Mouse (Mus musculus): ENCODE results near the gene Grcc10.
A peak's percentile ranks its signal among the peaks of the same experiment; 100 is the strongest.

Grcc10 gene

GRCm38 (mm10) chr6:124729850-124730705 lies 11.1 kb downstream of the Grcc10 start:
- DNase-seq: peak; percentile 65 to 69

- no peak for DNase-seq
Observed at GRCm38 (mm10) chr6:124728621-124729020, 12.6 kb downstream of the Grcc10 start.

GRCm38 (mm10) chr6:124724472-124724871 lies 16.7 kb downstream of the Grcc10 start:
- no peak for DNase-seq

- peak; percentile 55 to 56 for DNase-seq
Observed at GRCm38 (mm10) chr6:124723541-124723940, 17.6 kb downstream of the Grcc10 start.

GRCm38 (mm10) chr6:124722876-124723473 lies 18.2 kb downstream of the Grcc10 start:
- no peak for DNase-seq

DNA sequence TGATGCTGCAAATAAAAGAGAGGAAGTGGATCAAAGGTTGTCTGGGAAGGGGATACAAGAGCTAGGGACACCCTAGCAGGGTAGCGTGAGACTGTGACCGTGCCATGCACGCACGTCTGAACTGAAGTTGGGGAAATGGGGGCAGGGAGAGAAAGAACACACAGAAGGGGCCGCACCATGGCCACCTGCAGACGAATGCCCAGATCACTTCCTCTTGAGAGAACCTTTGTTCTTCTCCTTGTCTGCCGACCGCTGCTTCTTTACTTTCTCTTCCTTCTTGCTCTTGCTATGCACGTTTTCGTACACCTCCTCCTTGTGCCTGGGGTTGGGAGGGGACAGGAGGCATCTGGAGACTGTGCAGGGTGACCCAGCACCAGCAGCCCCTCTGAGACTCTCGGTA lies 20.3 kb downstream of the Grcc10 start:
- peak; percentile 47 to 59 for DNase-seq

DNA sequence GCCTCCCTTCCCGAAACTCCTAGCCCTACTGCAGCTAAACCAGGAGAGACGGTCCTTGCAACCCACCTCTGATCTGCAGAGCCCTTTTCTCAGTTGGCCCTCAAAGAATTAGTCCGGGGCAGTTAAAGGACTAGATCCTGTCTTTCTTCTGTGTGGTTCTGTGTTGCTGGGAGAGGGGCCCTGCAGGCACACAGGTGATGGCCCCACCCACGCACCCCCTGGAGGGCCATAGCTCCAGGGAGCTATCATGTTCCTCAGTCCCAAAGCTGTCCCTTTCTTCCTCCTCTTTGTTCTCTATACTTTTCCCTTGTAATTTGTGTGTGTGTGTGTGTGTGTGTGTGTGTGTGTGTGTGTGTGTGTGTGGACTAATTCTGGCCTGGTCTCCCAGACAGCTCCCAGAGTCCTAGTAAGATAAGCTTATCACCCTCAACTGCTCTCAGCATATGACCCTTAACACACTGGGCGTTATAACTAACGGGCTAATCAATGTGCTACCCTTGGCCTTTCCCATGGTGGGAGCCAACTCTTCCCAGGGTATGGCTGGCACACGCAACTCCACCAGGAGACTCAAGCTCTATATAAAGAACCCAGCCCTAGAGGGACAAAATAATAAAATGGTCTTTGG lies 21.7 kb downstream of the Grcc10 start:
- DNase-seq: no peak

DNA sequence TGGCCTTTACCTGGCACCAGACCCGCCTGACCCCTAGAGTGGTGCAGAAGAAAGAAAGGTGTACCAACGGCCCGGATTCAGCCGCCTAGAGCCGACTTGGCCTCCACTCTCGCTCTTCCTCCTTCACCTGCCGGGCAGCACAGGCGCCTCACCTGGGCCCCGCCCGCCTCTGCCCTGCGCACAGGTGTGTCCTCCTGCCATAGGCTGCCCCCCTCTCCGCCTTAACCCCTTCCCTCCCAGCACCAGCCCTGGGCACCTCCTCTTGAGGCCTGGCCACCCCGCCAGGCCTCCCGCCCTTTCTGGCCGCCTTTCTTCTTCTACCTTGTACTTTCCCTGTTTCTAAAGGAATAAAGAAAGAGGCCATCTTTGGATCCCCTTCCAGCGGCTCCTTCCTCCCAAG lies 22.5 kb downstream of the Grcc10 start:
- no peak for DNase-seq

DNA sequence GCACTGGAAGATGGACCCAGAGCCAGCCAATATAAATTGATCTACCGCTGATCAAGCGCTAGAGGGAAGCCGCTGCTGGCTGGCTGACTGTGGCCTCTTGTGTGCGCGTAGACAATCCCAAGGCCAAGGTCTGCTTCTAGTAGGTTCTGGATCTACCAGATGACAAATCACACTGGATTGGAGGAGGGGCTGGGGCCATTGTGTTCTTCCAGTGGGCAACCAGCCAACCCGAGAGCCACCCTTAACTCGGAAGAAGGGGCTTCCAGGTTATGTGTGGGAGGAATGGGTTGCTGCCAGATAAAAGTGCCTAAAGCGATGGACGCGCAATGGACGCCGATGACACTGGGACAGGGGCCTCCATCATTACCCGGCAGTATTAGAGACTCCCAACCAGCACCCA lies 23.2 kb downstream of the Grcc10 start:
- no peak for DNase-seq

- peak; percentile 57 to 70 for DNase-seq
Observed at GRCm38 (mm10) chr6:124716864-124717490, 24.2 kb downstream of the Grcc10 start.

- DNase-seq: no peak
Observed at GRCm38 (mm10) chr6:124712918-124713317, 28.3 kb downstream of the Grcc10 start.

DNA sequence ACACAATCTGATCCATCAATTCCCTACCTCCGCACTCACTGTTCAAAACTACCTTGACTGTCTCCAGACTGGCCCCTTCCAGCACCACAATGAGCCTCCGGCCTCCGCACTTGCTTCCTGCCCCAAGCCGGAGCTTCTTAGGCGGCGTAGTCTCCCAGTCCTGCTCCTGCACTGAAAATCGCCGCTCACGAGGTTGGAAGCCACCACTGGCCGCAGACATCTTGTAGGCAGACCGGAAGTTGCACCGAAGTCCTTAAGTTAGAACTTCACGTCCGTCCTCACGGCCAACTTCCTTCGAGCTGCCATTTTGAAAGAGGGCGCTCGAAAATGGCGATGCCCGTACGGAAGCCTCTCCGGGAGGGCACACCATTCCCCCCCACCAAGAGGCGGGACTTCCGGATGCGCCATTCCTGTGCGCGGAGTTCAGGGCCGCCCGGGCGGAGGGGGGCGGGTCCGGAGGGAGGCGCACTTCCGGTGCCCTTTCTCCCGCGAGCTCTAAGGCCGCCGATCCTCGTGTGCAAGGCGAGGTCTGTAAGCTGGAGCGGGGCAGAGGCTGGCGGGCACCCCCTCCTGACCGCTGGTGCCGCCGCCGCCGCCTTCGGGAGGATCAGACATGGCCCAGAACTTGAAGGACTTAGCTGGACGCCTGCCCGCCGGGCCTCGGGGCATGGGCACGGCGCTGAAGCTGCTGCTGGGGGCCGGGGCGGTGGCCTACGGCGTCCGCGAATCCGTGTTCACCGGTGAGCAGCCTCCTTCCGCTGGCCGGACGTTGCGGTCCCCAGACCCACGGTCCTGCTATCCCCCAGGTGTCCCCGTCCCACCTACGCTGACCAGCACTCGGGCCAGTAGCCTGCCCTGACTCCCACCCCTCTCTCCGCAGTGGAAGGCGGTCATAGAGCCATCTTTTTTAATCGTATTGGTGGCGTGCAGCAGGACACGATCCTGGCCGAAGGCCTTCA lies 29.1 kb downstream of the Grcc10 start, which contains the start of the genes Emg1 and Phb2:
Gene Emg1 (minus strand): TSS at position 355 of the 959 bp plus-strand sequence.
Gene Phb2 (plus strand): TSS at position 513 of the 959 bp plus-strand sequence.
- DNase-seq: peak; percentile 95 to 97

DNA sequence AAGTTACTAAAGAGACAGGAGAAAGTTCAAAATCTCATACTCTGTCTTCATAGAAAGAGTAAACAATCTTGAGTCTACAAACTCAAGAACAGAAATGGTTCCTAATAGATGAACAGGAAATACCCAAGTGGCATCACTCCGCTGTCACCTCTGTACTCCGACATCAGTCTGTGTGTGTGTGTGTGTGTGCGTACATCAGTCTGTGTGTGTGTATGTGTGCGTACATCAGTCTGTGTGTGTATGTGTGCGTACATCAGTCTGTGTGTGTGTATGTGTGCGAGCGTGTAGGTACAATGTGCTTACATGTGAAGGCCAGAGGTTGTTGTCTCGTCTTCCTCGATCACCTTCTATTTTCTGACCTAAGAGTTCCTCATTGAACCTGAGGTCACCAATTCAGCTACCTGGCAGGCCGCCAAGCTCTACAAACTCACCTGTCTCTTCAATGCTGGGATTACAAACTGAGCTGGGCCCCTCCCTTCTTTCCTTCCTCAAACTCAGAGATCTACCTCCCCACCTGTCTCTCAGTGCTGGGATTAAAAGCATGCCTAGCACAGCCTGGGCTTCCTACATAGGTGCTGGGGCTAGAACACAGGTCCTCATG lies 32.8 kb downstream of the Grcc10 start:
- no peak for DNase-seq

DNA sequence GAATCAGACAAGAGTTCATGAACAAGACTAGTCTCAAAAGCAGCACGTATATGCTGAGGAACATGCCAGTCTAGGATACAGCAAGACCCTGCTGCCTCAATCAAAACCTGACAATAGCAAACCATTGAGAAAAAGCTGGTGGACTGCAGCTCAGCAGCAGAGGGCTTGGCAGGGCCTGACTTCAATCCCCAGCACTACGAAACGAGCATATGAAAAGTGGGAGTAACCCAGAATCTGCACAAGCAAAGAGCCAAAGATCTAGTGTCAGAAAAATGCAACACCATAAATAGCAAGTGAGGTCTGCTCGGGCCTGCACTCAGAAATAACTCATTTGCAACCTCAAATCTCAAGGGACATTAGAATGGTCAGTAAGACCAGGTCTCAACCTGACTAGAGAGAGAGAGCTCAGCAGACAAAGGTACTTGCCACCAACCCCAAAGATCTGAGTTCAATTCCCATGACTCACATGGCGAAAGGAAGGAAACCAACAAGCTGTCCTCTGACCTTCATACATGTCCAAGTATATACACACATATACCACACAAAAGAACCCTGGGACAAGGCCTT lies 35.0 kb downstream of the Grcc10 start:
- no peak for DNase-seq

- DNase-seq: no peak
Observed at GRCm38 (mm10) chr6:124704417-124704816, 36.8 kb downstream of the Grcc10 start.

DNA sequence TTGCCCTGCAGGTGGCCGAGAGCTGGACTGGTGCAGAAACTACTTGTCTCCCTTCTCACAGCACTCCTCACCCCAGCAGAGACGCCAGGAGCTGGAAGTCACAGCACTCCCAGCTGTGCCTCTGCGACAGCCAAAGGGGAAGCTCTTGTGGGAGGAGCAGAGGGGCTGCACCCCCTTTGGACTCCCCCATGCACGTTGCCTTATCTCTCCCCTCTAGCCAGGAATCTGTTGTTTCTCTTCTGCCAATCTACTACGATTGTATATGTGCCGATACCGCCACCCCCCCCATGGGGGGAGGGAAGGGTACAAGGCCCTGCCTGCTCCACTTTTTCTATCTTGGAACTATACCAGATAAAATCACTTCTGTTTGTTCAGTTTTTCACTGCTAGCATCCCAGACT lies 37.4 kb downstream of the Grcc10 start:
- DNase-seq: no peak

- DNase-seq: peak; percentile 61 to 81
Observed at GRCm38 (mm10) chr6:124702784-124703103, 38.4 kb downstream of the Grcc10 start.

DNA sequence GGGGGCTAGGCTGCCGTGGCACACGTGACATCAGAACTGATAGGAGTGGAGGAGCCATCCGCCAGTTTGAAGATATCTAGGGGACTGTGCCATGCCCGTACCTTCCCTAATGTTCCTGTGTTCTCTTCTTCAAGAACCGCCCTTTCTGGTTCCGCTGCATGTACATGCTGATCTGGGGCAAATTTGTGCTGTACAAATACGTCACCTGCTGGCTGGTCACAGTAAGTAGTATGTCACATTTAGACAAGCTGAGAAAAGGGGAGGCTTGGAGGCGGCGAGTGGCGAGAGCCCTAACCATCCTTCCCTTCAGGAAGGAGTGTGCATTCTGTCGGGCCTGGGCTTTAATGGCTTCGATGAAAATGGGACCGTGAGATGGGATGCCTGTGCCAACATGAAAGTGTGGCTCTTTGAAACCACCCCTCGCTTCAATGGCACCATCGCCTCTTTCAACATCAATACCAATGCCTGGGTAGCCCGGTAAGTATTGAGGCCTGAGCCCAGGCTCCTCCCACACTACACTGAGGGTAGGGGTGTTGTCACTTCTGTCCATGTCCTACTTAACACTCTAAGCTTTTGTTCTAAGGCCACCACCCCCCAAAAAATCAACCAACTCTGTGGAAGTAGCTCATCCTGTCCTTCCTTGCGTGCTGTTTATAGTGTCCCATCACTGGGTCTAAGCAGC lies 38.9 kb downstream of the Grcc10 start:
- no peak for DNase-seq

DNA sequence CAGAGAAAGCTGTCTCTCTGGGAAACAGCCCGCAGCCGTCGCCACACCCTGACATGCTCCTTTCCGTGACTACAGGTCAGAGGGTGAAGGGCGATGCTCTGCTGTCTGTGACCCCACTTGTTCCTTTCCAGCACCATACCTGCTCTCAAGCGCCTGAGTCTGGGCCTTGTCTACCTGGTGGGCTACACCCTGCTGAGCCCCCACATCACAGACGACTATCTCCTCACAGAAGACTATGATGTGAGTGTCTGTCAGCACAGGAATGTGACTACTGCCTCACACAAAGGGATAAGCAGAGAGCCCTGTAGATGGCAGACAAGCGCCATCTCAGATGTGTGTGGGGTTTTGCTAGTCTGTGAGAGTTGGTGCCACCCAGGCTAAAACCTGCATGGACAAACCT lies 39.8 kb downstream of the Grcc10 start:
- no peak for DNase-seq

DNA sequence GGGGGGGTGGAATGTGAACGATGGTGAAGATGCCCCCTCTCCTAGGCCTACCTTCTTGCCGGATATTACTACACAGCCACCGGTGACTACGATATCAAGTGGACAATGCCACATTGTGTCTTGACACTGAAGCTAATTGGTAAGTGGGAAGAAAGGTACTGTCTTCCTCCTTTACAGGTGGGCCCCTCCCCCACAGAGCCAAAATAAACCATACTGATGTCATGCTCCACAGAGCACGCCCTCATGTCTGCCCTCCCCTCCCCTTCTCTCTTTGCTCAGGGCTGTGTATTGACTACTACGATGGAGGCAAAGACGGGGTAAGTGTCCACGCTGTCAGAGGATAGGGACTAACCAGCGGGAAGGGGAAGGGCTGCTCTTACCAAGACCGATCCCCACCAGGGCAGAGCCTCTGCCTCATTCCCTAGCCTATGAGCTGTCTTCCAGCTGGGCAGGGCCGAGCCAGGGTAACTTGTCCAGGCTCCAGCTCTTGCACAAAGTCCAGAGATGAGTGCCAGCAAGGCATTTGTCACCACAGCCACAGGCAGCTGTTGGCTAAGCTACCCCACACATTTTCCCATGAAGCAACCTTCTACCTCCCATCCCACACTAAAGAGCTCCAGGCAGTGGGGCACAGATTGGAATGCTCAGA lies 41.1 kb downstream of the Grcc10 start:
- no peak for DNase-seq
